Mouse (Mus musculus) c-Kit-negative CD71-positive TER-119-positive erythroid progenitor cells, embryonic 14.5 days (primary cell): ENCODE measurements around the gene Rac1.
A peak's percentile ranks its signal among the peaks of the same experiment; 100 is the strongest.

Experiments used
- DNase-seq: peaks from one replicate; pipeline ENCODE4 v3.0.0-alpha.2; 2013; ENCODE audit warnings: low read depth, low spot score

Gene Rac1

DNA sequence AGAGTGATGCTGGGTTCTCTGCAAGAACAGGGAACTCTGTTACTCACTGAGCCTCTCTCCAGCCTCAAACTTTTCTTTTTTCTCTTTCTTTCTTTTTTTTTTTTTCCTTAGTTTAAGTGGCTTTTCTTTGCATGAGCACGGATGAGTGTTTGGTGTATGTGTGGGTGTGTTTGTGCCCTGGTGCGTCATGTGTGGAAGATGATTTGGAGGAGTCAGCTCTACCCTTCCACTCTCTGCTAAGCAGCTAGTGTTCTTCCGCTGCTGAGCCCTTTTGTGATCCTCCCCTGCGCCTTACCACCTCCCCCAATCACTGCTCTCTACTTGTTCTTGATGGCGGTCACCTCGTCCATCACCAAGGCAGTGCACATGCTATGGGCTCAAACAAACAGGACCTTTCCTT lies 32.1 kb downstream of the Rac1 start:
- DNase-seq = no peak

DNA sequence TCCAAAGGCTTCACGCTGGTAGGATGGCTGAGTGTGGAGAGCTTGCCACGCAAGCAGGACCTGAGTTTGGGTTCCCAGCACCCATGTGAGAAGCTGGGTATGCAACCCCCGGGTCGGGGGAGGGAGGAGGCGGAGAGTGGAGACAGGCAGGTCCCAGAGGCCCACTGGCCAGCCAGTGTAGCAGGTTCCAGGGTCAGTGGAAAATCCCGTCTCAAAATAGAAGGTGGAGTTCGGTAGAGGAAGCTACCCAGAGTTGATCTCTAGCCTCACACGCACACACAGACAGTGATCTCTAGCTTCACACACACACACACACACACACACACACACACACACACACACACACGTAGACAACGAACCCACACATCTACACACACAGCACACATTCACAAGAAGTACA lies 34.7 kb downstream of the Rac1 start:
- DNase-seq = no peak

DNA sequence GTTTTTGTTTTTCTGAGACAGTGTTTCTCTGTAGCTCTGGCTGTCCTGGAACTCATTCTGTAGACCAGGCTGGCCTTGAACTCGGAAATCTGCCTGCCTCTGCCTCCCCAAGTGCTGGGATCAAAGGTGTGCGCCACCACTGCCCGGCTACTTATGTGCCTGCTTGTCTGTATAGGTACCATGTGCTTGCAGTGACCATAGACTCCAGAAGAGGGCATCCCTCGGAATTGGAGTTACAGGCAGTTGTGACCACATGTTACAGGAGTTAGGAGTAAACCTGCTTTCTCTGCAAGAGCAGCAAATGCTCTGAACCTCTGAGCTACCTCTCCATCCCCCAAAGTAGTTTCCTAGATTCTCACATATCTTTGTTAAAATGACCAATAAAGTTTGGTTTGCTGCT lies 36.1 kb downstream of the Rac1 start:
- DNase-seq = no peak

DNA sequence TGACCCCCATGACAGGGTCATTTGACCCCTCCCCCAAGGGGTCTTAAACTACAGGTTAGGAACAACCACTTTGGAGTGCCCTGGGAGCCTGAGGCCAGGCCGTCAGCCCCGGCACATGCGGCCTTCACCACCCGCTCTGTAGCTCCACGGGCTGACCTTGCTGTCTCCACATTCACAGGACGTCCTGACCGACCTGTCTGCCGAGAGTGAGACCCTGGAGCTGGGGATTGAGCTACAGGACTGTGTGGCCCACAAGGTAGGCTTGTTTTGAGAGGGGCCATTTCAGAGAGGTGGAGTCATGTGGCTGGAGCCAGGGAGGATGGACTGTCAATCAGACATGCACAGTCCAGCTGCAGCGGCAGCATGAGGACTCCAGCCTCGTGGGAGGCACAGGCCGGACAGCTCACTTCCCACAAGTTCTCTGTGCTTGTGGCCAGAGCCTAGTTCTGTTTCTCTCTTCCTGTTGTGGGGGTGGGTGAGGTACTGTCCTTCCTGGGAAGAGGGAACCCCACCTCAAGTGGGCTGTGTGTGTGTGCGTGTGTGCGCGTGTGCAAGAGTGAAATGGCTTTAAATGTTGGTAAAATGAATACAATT lies 38.0 kb downstream of the Rac1 start:
- no peak for DNase-seq

DNA sequence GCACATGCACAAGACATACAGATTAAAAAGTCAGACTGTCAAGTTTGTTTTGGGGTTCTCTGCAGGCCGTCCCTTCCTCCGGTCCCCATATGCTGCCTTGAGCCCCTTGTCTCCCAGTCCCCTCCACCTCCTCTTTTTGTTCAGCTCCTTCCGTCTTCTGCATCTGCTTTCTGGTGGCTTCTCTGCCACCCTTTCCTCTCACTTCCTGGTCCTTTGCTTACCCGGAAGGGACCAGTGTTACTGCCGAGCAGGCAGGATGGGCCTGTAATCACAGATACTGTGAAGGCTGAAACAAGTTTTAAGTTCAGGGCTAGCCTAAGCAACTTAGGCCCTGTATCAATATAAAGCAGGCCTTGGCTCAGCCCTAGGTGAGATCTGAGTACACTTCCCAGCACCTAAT lies 39.8 kb downstream of the Rac1 start:
- DNase-seq = no peak

DNA sequence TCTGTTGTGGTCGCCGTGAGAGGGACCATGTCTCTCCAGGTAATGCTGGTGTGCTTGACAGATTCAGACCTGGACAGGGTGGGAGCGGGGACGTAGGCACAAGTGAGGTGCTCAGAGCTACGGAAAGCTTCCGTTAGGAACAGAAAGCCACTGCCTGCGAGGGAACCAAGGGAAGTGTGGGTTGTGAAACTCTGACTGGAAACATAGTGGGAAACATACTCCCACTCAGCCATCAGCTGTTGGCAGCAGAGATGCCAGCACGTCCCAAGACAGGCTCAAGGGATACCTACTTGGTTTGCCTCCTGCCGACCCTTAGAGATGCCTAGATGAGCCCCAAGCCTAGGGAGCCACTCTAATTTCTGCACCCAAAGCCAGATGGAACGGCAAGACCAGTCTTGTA lies 40.6 kb downstream of the Rac1 start:
- DNase-seq = no peak

DNA sequence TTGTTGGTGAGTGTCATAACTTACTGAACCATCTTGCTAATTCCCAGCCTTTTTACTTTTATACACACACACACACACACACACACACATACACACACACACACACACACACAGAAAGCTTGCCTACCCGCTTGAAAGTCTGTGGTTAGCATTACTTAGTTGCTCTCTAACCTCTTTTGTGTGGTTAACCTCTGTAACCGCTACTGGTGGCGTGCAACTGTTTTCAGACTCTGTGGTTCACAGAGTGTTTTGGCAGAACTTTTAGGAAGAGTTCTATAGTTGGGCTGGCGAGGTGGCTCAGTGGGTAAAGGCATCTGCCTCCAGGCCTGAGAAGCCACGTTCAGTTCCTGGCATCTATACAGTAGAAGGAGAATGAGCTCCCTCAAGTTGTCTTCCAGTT lies 42.9 kb downstream of the Rac1 start:
- DNase-seq = no peak

DNA sequence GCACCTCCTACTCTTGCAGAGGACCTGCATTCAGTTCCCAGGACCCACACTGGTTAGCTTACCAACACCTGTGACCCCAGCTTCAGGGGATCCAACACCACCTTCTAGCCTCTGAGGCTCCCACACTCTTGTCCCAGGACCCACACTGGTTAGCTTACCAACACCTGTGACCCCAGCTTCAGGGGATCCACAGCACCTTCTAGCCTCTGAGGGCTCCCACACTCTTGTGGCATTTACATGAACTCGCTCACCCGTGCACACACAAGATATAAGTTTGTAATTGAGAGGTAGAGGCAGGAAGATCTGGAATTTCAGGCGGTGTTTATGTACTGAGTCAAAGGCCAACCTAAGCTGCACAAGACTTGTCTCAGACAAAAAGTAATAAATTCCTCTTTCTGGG lies 49.9 kb downstream of the Rac1 start:
- DNase-seq = no peak

DNA sequence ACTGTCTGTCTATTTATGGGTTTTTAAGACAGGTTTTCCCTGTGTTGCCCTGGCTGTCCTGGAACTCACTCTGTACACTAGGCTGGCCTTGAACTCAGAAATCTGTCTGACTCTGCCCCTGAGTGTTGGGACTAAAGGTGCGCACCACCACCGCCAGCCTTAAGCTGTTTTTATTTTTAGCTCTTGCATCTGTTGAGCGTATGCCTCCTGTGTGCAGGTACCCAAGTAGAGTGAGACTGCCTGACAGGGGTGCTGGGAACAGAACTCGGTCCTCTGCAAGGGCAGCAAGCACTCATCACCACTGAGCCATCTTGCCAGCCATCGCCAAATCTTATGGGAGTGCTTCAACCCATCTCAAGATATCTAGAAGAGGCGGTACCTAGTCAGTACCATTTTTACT lies 51.8 kb downstream of the Rac1 start:
- no peak for DNase-seq

DNA sequence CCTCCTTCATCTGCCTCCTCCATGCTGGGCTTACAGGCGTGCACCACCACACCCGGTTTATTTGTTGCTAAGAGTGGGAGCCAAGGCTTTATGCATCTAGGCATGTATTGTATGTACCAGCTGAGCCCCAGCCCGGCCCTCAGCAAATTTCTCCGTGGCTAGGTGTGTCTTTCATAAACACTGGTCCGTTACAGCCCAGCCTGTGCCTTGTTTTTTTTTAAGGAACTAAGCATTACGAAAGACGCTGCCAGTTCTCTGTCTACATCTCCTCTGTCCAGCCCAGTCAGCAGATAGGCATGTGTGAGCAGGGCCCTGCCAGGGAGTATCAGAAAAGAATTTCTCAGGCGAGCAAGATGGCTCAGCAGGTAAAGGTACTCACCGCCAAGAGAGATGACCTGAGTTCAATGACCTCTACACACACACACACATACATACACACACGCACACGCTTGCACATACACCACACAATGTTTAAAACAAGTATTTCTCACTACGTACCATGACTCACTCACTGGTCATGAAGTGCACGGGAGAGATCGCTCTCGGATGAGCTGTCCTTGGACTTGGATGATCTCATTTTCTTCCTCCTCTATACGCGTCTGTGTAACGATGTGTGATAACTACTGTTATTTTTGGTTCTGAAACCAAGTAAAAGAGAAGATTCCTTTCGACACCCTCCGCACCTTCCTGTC lies 52.5 kb downstream of the Rac1 start:
- no peak for DNase-seq

DNA sequence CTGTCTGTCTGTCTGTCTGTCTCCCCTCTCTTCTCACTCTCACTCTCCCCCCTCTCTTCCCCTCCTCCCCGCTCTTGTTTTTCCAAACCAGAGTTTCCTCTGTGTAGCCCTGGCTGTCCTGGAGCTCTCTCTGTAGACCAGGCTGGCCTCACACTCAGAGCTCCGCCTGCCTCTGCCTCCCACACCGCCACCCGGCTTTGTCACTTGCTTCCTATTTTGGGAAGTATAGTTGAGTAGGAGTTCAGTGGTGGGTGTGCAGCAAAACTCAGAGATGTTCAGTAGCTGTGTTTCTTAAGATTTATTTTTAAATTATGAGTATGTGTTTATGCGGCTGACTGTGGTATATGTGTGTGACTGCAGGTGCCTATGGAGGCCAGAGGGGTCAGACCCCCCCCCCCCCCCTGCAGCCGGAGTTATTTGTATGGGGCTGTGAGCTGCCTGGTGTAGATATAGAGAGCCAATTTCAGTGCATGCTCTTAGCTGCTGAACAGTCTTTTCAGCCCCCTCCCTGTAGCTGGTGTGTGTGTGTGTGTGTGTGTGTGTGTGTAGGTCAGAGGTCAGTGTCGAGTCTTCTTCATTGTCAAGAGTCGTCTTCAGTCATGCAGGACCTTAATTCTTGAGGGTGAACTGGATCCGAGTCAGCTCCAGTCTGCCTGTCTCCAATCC lies 55.8 kb downstream of the Rac1 start:
- DNase-seq = no peak

DNA sequence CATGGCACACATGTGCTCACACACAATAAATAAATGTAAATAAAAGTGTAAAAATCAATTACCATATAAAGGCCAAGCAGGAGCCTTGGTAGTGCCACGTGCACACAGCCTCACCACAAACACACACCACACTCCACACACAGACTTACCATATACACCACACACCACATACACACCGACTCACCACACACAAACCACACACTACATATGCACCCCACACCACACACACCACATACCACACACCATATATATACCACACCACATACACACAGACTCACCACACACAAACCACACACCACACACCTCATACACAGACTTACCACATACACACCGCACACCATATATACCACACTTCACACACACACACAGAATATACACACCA lies 56.7 kb downstream of the Rac1 start:
- DNase-seq = no peak

DNA sequence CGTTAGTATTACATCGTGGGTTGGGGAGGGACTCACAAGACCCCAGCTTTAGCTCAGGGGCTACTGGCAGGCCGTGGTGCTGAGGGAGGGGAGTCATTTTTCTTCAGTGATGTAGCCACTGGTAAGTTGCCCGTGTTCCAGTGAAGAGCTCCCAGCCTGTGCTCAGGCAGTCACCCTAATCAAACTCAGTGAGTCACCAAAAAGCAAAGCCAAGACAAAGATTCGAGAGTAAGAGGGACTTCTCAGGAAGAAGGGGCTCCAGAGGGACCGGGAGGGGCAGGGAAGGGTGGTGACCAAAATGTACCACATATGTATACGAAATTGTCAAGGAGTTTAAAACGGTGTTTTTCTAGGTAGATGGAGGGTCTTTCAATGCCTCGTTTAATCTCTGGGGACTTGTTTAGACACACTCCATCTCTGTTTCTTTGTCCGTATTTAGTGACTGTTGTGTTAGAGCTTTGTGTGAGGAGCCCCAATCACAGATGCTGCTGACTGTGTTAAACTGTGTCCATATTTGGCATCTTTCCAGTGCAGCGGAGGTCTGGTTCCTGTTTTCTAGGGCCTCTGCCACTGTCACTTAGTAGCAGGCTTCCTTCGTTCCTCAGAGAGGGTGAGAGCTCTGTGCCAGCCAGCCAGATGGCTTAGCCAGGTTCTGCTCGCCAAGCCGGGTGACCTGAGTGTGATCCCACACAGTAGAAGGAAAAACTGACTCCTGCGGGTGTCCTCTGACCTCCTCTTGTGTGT lies 57.2 kb downstream of the Rac1 start:
- no peak for DNase-seq

DNA sequence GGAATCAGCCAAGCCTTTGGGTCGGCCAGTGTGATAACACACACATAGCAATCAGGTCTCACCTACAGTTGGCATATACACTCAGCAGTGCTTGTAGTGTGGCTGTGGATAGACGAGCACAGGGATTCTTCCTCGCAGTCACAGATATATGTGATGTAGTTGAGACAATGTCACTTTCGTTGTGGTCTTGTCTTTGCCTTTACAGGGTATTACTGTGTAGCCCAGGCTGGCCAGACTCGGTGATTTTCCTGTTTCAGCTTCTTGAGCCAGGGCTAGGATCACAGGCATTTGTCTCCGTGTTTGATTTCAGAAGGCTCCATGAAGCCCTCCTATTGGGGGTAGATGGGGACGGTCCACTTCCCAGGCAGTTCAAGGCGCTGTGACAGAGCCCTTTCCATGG lies 58.2 kb downstream of the Rac1 start:
- DNase-seq = no peak

DNA sequence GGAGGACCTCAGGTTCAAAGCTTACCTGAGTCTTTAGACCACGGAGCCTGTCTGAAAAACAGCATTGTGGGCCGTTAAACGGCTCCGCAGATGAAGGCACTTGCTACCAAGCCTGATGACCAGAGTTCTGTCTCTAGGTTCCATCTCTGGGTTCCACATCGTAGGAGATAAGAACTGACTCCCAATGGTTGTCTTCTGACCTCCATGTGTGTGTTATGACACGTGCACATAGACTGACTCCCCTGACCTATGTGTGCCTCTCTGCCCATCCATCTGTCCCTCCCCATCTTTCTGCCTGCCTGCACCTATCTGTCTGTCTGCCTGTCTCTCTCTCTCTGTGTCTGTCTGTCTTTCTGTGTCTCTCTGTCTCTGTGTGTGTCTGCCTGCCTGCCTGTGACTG lies 59.9 kb downstream of the Rac1 start:
- DNase-seq = no peak

DNA sequence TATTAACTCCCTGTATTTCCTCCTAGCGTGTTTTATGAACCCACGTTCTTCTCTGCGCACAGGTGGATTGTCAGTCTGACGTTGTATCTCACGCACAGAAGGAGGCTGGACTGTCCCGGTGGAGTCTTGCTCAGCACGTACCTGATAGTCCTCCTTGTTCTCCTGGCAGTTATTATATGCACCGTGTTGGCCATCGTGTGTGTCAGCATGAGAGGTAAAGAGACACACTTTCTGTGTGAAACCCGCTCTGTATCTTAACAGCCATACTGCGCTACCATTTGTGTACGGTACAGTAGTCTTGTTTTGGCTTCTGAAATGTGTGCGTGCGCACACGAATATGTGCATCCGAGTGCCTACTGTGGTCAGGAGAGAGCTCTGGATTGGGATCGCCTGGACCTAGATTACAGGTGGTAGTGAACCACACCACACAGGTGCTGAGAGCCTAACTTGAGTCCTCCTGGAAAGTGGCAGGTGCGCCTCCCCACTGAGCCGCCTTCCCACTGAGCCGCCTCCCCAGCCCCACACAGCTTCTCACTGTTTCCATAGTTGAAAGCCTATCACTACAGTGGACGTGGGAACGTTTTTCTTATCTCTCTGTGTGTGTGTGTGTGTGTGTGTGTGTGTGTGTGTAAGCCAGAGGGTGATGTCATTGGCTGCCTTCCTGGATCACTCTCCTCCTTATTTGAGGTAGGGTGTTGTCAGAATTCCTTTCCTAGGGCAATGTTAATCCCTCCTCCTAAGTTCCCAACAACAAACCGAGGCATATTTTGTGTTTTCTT lies 60.8 kb downstream of the Rac1 start:
- DNase-seq = no peak

DNA sequence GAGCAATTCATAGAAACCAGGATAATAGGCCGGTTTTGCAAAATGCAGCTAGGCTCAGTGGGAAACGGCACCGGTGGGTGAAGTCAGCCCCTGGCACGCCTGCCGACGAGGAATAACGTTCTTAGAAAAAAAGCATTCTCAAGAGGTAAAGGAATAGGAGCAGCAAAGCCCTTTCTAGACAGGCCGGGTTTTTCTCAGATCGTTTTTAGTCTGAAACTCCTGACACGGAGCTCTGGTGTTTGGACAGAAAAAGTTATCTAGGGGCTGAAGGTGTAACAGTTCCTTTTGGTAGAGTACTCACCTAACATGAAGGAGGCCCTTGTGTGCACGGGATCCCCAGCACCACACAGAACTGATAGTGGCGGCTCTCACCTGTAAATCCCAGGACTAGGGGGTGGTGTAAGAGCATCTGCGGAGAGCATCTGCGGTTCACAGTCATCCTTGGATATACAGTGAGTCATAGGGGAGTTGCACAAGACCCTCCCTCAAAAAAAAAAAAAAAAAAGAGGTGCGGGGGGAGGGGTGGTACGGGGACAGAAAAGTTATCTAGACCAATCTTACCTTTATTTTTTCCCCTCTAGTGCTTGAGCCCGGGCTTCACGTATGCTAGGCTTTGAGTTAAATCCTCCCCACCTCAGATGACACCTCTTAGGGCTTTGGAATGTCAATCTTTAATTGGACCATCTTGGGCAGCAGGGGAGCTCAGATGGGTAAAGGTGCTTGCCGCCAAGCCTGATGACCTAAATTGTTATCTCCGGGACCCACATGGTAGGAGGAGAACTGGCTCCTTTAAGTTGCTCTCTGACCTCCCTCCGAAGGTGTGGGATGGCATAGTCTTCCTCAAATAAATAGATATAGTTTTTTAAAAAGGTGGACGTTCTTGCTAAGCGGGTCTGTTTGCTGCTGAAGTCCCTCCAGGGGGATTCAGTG lies 62.4 kb downstream of the Rac1 start:
- peak; percentile 22 for DNase-seq

DNA sequence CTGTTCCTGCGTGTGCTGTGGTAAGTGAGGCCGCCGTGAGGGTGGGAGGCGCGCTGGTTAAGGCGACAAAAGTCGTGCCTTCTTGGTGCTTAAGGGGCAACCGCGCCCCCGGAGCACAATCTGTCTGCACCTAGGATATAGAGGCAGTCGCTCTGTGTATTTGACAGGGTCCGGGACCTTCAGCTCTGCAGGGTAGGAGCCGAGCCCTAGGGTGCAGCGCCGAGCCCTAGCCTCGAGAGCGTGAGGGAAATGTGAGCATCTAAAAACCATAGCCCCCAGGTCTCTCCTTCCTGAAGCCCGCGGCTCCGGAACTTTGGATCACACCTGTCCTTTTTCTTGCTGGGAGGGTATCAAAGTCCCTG lies 63.1 kb downstream of the Rac1 start:
- no peak for DNase-seq

DNA sequence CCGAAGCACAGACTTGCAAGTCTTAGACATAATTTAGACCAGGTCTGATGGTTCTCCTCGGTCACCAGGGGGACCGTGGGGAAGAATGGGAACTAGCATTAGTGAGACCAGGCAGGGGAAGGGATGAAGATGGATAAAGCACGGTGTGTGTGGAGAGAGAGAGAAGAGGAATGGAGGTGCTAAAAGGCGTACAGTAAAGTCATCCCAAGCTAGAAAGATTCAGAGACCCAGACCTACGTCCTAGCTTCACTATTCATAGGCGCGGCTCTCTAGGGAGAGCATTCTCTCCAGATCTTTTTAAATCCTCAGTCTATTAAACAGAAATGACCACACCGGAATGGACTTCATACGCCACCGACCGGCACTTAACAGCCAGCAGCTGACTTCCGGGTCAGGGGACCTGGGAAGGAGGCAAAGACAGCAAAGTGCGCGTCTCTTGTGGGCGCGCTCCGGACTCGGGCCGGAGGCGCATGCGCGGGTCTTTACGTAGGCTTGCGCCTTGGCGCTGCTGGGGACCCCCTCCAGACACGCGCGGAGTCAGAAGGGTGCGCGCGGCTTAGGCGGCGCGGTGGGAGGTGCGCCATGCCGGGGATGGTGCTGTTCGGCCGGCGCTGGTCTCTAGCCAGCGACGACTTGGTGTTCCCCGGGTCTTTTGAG lies 63.6 kb downstream of the Rac1 start, which contains the start of gene Daglb:
Gene Daglb (plus strand): TSS at position 485 of the 657 bp plus-strand sequence.
- peak; percentile 61 for DNase-seq

DNA sequence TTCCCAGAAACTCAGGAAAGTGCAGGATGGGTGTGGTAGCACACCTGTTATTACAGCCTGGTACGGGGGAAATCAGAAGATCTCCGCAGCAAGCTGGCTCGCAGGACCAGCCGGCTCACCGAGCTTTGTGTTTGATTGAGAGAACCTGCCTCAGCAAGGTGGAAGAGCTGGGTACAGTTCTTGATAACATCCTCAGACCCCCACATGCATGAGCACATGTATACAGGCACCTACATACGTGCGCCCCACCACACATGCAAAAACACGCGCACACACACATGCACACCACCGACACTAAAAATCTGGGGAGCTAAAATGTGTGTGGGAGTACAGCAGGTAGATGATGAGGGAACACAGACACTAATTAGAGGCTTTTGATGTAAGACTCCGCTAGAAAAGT lies 64.2 kb downstream of the Rac1 start:
- DNase-seq = no peak
